Mouse (Mus musculus) CD4-positive, CD25-positive, alpha-beta regulatory T cell, adult 2 months (primary cell): ENCODE measurements around the gene Hephl1.

Experiments
- DNase-seq: peaks from one replicate; pipeline ENCODE4 v3.0.0-alpha.2; 2012; ENCODE audit warnings: low read depth, low spot score

The Hephl1 gene

GRCm38 (mm10) chr9:15017791-15018755 is 93.8 kb downstream of the Hephl1 start:
- peak; percentile 86 for DNase-seq

GRCm38 (mm10) chr9:15015223-15015956 is 96.5 kb downstream of the Hephl1 start:
- peak; percentile 94 for DNase-seq

- no peak for DNase-seq
Observed at GRCm38 (mm10) chr9:15007566-15007965, 104.3 kb downstream of the Hephl1 start.

GRCm38 (mm10) chr9:15004298-15004685 is 107.6 kb downstream of the Hephl1 start:
- peak; percentile 68 for DNase-seq

GRCm38 (mm10) chr9:15003676-15004297 is 108.1 kb downstream of the Hephl1 start:
- DNase-seq: no peak

- DNase-seq: peak; percentile 56
Observed at GRCm38 (mm10) chr9:15002995-15003613, 108.8 kb downstream of the Hephl1 start.
